Mouse (Mus musculus) neural tube, embryonic 11.5 days (tissue): Measurements from ENCODE around the gene Chpt1. TPM values are rescaled to one million over a fixed set of nuclear protein-coding genes. Genes with fewer than 3 reads are reported as not detected.

Experiments
- ATAC-seq: fragments of 200-750 bp; cut with Nextera tagmentation; 2 replicates; pipeline ENCODE4 v1.8.0; 2017; ENCODE audit warnings: moderate number of reproducible peaks, mild to moderate bottlenecking, moderate TSS enrichment, moderate library complexity; ENCODE audit not compliant: insufficient read depth, low FRiP score, low TSS enrichment
- DNase-seq: peaks from one replicate; pipeline ENCODE4 v3.0.0-alpha.2; 2015; ENCODE audit warnings: low spot score
- H3K27ac ChIP-seq: fragments of 300-500 bp; sonication (generic); 2 replicates; pipeline ENCODE4 v1.5.1; 2014; ENCODE audit warnings: low read depth, mild to moderate bottlenecking, low read length
- H3K27me3 ChIP-seq: fragments of 300-500 bp; sonication (generic); 2 replicates; pipeline ENCODE4 v1.6.1; 2014; ENCODE audit warnings: mild to moderate bottlenecking, low read length, mixed read lengths; ENCODE audit not compliant: control insufficient read depth, insufficient read depth
- H3K36me3 ChIP-seq: fragments of 300-500 bp; sonication (generic); 2 replicates; pipeline ENCODE4 v1.6.1; 2014; ENCODE audit warnings: mild to moderate bottlenecking, low read length, moderate library complexity, mixed read lengths; ENCODE audit not compliant: control insufficient read depth, insufficient read depth
- H3K4me1 ChIP-seq: fragments of 300-500 bp; sonication (generic); 2 replicates; pipeline ENCODE4 v1.6.1; 2014; ENCODE audit warnings: low read length, mixed read lengths; ENCODE audit not compliant: control insufficient read depth, insufficient read depth
- H3K4me2 ChIP-seq: fragments of 300-500 bp; sonication (generic); 2 replicates; pipeline ENCODE4 v1.6.1; 2014; ENCODE audit warnings: low read depth, mild to moderate bottlenecking, moderate library complexity
- H3K4me3 ChIP-seq: fragments of 300-500 bp; sonication (generic); 2 replicates; pipeline ENCODE4 v1.5.1; 2014; ENCODE audit warnings: low read depth, low read length
- H3K9ac ChIP-seq: fragments of 300-500 bp; sonication (generic); 2 replicates; pipeline ENCODE4 v1.6.1; 2014; ENCODE audit warnings: mild to moderate bottlenecking, low read length
- H3K9me3 ChIP-seq: fragments of 300-500 bp; sonication (generic); 2 replicates; pipeline ENCODE4 v1.6.1; 2016; ENCODE audit warnings: low read length; ENCODE audit not compliant: control insufficient read depth
- WGBS: fragments of 180-500 bp; shearing (Covaris S2); extraction: QIAGEN DNeasy Blood & Tissue Kit; methylation state at CpG from one replicate; pipeline ENCODE4 v1.1.7; 2014; 5-methylcytosine and 5-hydroxymethylcytosine counted together
- polyA plus RNA-seq: library from polyadenylated mRNA; unstranded; fragments of >200 nt; fragmentation: Nextera tagmentation; extraction: Ambion mirVana; gene quantifications from 2 replicates; pipeline ENCODE4 v1.2.1, GENCODE M21; 2014

Chpt1 gene
- polyA plus RNA-seq, 1 experiment from 2014 or later: 21.5 TPM

- Histone ChIP-seq H3K27ac (no peak overlapping the region), H3K27me3 (no peaks in the 10 kb centered on the region), H3K4me3 (no peak overlapping the region), H3K9me3 (no peaks in the 10 kb centered on the region), H3K9ac (no peak overlapping the region), H3K36me3 (no peaks in the 10 kb centered on the region), H3K4me1 (no peaks in the 10 kb centered on the region), H3K4me2 (no peak overlapping the region)
- ATAC-seq (no peak), DNase-seq (no peak)
- WGBS: 63% methylated on average over 2 of the region's 2 CpGs
Measured at GRCm38 (mm10) chr10:88514495-88514894, 10.6 kb upstream of the Chpt1 start.

GRCm38 (mm10) chr10:88513574-88514135 lies 9.8 kb upstream of the Chpt1 start:
- DNase-seq: no peak
- H3K27me3 ChIP-seq: no peaks in the 10 kb centered on the region
- H3K4me2 ChIP-seq: no peak overlapping the region
- no peaks in the 10 kb centered on the region for H3K9me3 ChIP-seq
- H3K4me1 ChIP-seq: no peaks in the 10 kb centered on the region
- no peak overlapping the region for H3K4me3 ChIP-seq
- H3K36me3 ChIP-seq: no peaks in the 10 kb centered on the region
- H3K27ac ChIP-seq: no peak overlapping the region
- ATAC-seq: no peak
- 73% methylated on average over 8 of the region's 8 CpGs for WGBS
- no peak overlapping the region for H3K9ac ChIP-seq

GRCm38 (mm10) chr10:88511355-88511754 lies 7.5 kb upstream of the Chpt1 start:
- no peak for DNase-seq
- no peaks in the 10 kb centered on the region for H3K9me3 ChIP-seq
- WGBS: 92% methylated on average over 9 of the region's 9 CpGs
- H3K27ac ChIP-seq: no peak overlapping the region
- no peaks in the 10 kb centered on the region for H3K36me3 ChIP-seq
- no peak overlapping the region for H3K4me3 ChIP-seq
- H3K9ac ChIP-seq: no peak overlapping the region
- no peaks in the 10 kb centered on the region for H3K27me3 ChIP-seq
- no peaks in the 10 kb centered on the region for H3K4me1 ChIP-seq
- no peak for ATAC-seq
- H3K4me2 ChIP-seq: no peak overlapping the region

GRCm38 (mm10) chr10:88510503-88511271 lies 6.8 kb upstream of the Chpt1 start:
- no peak for ATAC-seq
- no peak overlapping the region for H3K4me2 ChIP-seq
- H3K9me3 ChIP-seq: no peaks in the 10 kb centered on the region
- no peak overlapping the region for H3K4me3 ChIP-seq
- H3K4me1 ChIP-seq: no peaks in the 10 kb centered on the region
- no peak overlapping the region for H3K27ac ChIP-seq
- 76% methylated on average over 12 of the region's 12 CpGs for WGBS
- no peak for DNase-seq
- no peak overlapping the region for H3K9ac ChIP-seq
- H3K27me3 ChIP-seq: no peaks in the 10 kb centered on the region
- H3K36me3 ChIP-seq: no peaks in the 10 kb centered on the region

GRCm38 (mm10) chr10:88507691-88508143 lies 3.8 kb upstream of the Chpt1 start:
- DNase-seq (no peak), ATAC-seq (no peak)
- Histone ChIP-seq H3K4me3 (no peak overlapping the region), H3K9ac (no peak overlapping the region), H3K27me3 (no peaks in the 10 kb centered on the region), H3K27ac (no peak overlapping the region), H3K4me2 (no peak overlapping the region), H3K36me3 (no peaks in the 10 kb centered on the region), H3K4me1 (no peaks in the 10 kb centered on the region), H3K9me3 (no peaks in the 10 kb centered on the region)
- 82% methylated on average over 7 of the region's 7 CpGs for WGBS

- Histone ChIP-seq H3K9ac (no peak overlapping the region), H3K4me1 (no peaks in the 10 kb centered on the region; the same call in 1 of the 2 replicates)
Measured at GRCm38 (mm10) chr10:88505256-88505655, 1.4 kb upstream of the Chpt1 start.

GRCm38 (mm10) chr10:88504481-88504880 lies 608 bp upstream of the Chpt1 start:
- Histone ChIP-seq H3K36me3 (no peaks in the 10 kb centered on the region), H3K4me3 (no peak overlapping the region), H3K4me2 (no peak overlapping the region), H3K4me1 (no peaks in the 10 kb centered on the region; the same call in 1 of the 2 replicates), H3K9me3 (no peaks in the 10 kb centered on the region), H3K9ac (no peak overlapping the region), H3K27ac (no peak overlapping the region), H3K27me3 (no peaks in the 10 kb centered on the region)
- DNase-seq: no peak
- ATAC-seq: no peak
- 66% methylated on average over 3 of the region's 3 CpGs for WGBS

More at GRCm38 (mm10) chr10:88505256-88505655, 1.4 kb upstream of the Chpt1 start:
- H3K27me3 ChIP-seq: no peaks in the 10 kb centered on the region
- H3K9me3 ChIP-seq: no peaks in the 10 kb centered on the region
- no peak for ATAC-seq
- no peak overlapping the region for H3K4me2 ChIP-seq
- H3K27ac ChIP-seq: no peak overlapping the region
- 74% methylated on average over 5 of the region's 5 CpGs for WGBS
- DNase-seq: no peak
- H3K36me3 ChIP-seq: no peaks in the 10 kb centered on the region
- H3K4me3 ChIP-seq: no peak overlapping the region

GRCm38 (mm10) chr10:88502919-88503318 lies 954 bp downstream of the Chpt1 start:
- Histone ChIP-seq H3K4me1 (no peaks in the 10 kb centered on the region; the same call in 1 of the 2 replicates), H3K27ac (no peak overlapping the region), H3K9me3 (no peaks in the 10 kb centered on the region), H3K4me3 (peak overlapping the region; percentile 70), H3K36me3 (no peaks in the 10 kb centered on the region), H3K9ac (peak overlapping the region; percentile 76), H3K27me3 (no peaks in the 10 kb centered on the region), H3K4me2 (peak overlapping the region; percentile 65)
- DNase-seq (no peak), ATAC-seq (no peak)
- WGBS: 64% methylated on average over 4 of the region's 4 CpGs
